Mouse (Mus musculus) midbrain, embryonic 11.5 days (tissue): ENCODE measurements at regions not wholly inside any gene's neighbourhood (a gene's known extent, or its start where the extent isn't known, plus 50 kb on each side); places are given as distances from the start of the nearest gene placed in this dataset.

ENCODE experiments used
- ATAC-seq: fragments of 200-750 bp; cut with Nextera tagmentation; 2 replicates; pipeline ENCODE4 v1.8.0; 2017; ENCODE audit warnings: moderate TSS enrichment, moderate library complexity; ENCODE audit not compliant: low FRiP score
- DNase-seq: peaks from one replicate; pipeline ENCODE4 v3.0.0; 2015; ENCODE audit warnings: low spot score; ENCODE audit errors: missing footprints
- H3K27ac ChIP-seq: fragments of 300-500 bp; sonication (generic); 2 replicates; pipeline ENCODE4 v1.5.1; 2014; ENCODE audit warnings: low read depth, low read length
- H3K27me3 ChIP-seq: fragments of 300-500 bp; sonication (generic); 2 replicates; pipeline ENCODE4 v1.6.1; 2014; ENCODE audit warnings: mild to moderate bottlenecking, low read length, moderate library complexity, mixed read lengths; ENCODE audit not compliant: control insufficient read depth, insufficient read depth
- H3K36me3 ChIP-seq: fragments of 300-500 bp; sonication (generic); 2 replicates; pipeline ENCODE4 v1.6.1; 2014; ENCODE audit warnings: mild to moderate bottlenecking, low read length, moderate library complexity, mixed read lengths; ENCODE audit not compliant: control insufficient read depth, insufficient read depth
- H3K4me1 ChIP-seq: fragments of 300-500 bp; sonication (generic); 2 replicates; pipeline ENCODE4 v1.6.1; 2014; ENCODE audit warnings: low read length; ENCODE audit not compliant: control insufficient read depth, insufficient read depth
- H3K4me2 ChIP-seq: fragments of 300-500 bp; sonication (generic); 2 replicates; pipeline ENCODE4 v1.6.1; 2014; ENCODE audit warnings: mild to moderate bottlenecking, moderate library complexity
- H3K4me3 ChIP-seq: fragments of 300-500 bp; sonication (generic); 2 replicates; pipeline ENCODE4 v1.5.1; 2014; ENCODE audit warnings: low read depth, low read length
- H3K9ac ChIP-seq: fragments of 300-500 bp; sonication (generic); 2 replicates; pipeline ENCODE4 v1.6.1; 2014; ENCODE audit warnings: low read length
- H3K9me3 ChIP-seq: fragments of 300-500 bp; sonication (generic); 2 replicates; pipeline ENCODE4 v1.6.1; 2016; ENCODE audit warnings: low read length; ENCODE audit not compliant: control insufficient read depth
- WGBS: fragments of 180-500 bp; shearing (Covaris S2); extraction: QIAGEN DNeasy Blood & Tissue Kit; methylation state at CpG from one replicate; pipeline ENCODE4 v1.1.7; 2014; 5-methylcytosine and 5-hydroxymethylcytosine counted together

- WGBS, result 21% methylated on average over 10 of the region's 10 CpGs
- ATAC-seq, result peak; percentile 58
- Histone ChIP-seq H3K4me3 (no peak overlapping the region), H3K36me3 (no peaks in the 10 kb centered on the region), H3K4me1 (0 out of 2 replicates have a peak, but pooled peaks cover 2% of the 10 kb centered on the region), H3K27me3 (no peaks in the 10 kb centered on the region), H3K9me3 (no peaks in the 10 kb centered on the region), H3K27ac (no peak overlapping the region), H3K4me2 (no peak overlapping the region), H3K9ac (no peak overlapping the region)
- peak; percentile 99 for DNase-seq
Observed at GRCm38 (mm10) chr1:75652547-75652946, 106.5 kb downstream of the Slc4a3 start.

- no peak overlapping the region for H3K9ac ChIP-seq
- no peak overlapping the region for H3K4me3 ChIP-seq
- 0 out of 2 replicates have a peak, but pooled peaks cover 2% of the 10 kb centered on the region for H3K4me1 ChIP-seq
- no peaks in the 10 kb centered on the region for H3K27me3 ChIP-seq
- no peak overlapping the region for H3K27ac ChIP-seq
- ATAC-seq, result peak; percentile 43
- H3K9me3 ChIP-seq, result no peaks in the 10 kb centered on the region
- no peak overlapping the region for H3K4me2 ChIP-seq
- WGBS, result 57% methylated on average over 3 of the region's 3 CpGs
- no peaks in the 10 kb centered on the region for H3K36me3 ChIP-seq
- DNase-seq, result no peak
Observed at GRCm38 (mm10) chr1:75652987-75653573, 107.0 kb downstream of the Slc4a3 start.

- DNase-seq (peak; percentile 98), ATAC-seq (peak; percentile 77)
- peak overlapping the region; percentile 5; the same call in 1 of the 2 replicates for H3K4me2 ChIP-seq
- WGBS, result 1% methylated on average over 9 of the region's 9 CpGs
- no peak overlapping the region for H3K27ac ChIP-seq
- H3K9ac ChIP-seq, result no peak overlapping the region
- no peaks in the 10 kb centered on the region for H3K27me3 ChIP-seq
- no peak overlapping the region for H3K4me3 ChIP-seq
- H3K9me3 ChIP-seq, result no peaks in the 10 kb centered on the region
- H3K36me3 ChIP-seq, result no peaks in the 10 kb centered on the region
- 0 out of 2 replicates have a peak, but pooled peaks cover 2% of the 10 kb centered on the region for H3K4me1 ChIP-seq
Observed at GRCm38 (mm10) chr1:75653671-75654076, 107.6 kb downstream of the Slc4a3 start.

DNA sequence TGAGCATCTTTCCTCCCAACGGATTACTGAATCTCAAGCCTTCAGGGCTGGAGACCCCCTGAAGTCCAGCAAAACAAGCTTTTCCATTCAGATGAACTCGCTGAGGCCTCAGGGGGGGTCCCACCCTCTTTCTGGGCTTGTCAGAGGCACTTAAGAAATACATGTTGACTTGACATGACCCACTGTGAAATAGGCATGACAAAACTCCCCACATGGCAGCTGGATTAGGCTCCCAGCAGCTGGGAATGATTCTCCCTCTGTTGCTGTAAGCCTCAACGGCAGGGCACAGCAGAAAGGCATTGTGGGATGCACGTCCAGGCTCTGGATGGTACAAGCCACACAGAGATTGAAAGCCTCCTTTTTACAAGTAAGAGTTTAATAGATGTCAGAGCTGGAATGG, 110.5 kb downstream of the Slc4a3 start:
- H3K27me3 ChIP-seq, result no peaks in the 10 kb centered on the region
- peaks cover 3% of the 10 kb centered on the region; the same call in 1 of the 2 replicates for H3K9me3 ChIP-seq
- ATAC-seq (peak; percentile 48; the same call in 1 of the 2 replicates), DNase-seq (peak; percentile 84)
- H3K36me3 ChIP-seq, result no peaks in the 10 kb centered on the region
- no peak overlapping the region for H3K27ac ChIP-seq
- no peak overlapping the region for H3K4me2 ChIP-seq
- WGBS, result 40% methylated on average over 4 of the region's 4 CpGs
- 0 out of 2 replicates have a peak, but pooled peaks cover 2% of the 10 kb centered on the region for H3K4me1 ChIP-seq
- H3K4me3 ChIP-seq, result no peak overlapping the region
- H3K9ac ChIP-seq, result no peak overlapping the region

- 92% methylated on average over 7 of the region's 7 CpGs for WGBS
- no peak for ATAC-seq
Observed at GRCm38 (mm10) chr1:75660336-75661100, 114.5 kb downstream of the Slc4a3 start.

DNA sequence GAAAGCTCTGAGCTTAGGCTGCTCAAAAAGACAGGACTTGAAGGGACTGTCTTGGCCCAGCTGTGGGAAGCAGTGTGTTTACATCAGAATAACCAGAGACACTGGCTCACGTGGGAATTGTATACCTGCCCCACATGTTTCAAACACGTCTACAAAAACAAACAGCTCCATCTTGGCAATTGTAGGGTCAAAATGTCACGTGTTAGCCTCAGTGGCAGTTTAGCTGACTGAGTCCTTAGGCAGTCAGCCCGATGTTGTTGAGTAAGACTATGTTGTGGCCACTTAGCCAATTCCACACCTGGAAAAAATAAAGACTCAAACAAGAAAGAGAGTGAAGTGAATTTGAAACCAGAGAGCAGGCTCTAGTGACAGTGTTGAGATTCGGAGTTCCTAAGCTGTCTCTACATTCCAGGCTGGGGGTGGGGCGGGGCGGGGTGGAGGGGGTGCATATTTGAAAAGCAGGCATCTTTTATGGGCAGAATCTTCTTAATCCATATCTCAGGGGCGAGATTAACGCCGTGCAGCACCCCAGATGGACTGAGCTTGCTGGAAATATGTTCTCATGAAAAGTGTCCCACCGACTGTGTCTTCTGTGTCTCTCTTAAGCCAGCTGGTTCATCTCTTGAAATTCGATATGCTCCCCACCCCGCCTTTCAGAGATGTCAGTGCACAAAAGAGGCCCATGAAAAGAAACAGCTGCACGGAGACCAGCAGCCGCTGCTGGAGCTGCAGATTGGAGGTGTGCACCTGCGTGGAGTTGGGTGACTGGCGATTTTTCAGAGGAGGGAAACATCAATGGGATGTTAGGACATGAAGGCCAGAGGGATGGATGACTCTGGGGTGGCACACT, 116.3 kb downstream of the Slc4a3 start:
- Histone ChIP-seq H3K27me3 (0 out of 2 replicates have a peak, but pooled peaks cover 2% of the 10 kb centered on the region), H3K4me2 (no peak overlapping the region; the same call in 1 of the 2 replicates), H3K4me3 (no peak overlapping the region), H3K9me3 (peaks cover 6% of the 10 kb centered on the region; the same call in 1 of the 2 replicates), H3K36me3 (no peaks in the 10 kb centered on the region), H3K27ac (no peak overlapping the region), H3K4me1 (peaks cover 14% of the 10 kb centered on the region; the same call in 1 of the 2 replicates), H3K9ac (no peak overlapping the region)
- 10% methylated on average over 17 of the region's 17 CpGs for WGBS
- peak; percentile 87 for DNase-seq
- peak; percentile 79 for ATAC-seq

More at GRCm38 (mm10) chr1:75660336-75661100, 114.5 kb downstream of the Slc4a3 start:
- H3K4me1 ChIP-seq, result peaks cover 14% of the 10 kb centered on the region; the same call in 1 of the 2 replicates
- 0 out of 2 replicates have a peak, but pooled peaks cover 2% of the 10 kb centered on the region for H3K27me3 ChIP-seq
- no peak overlapping the region for H3K4me3 ChIP-seq
- H3K27ac ChIP-seq, result no peak overlapping the region
- peak; percentile 69 for DNase-seq
- no peaks in the 10 kb centered on the region for H3K36me3 ChIP-seq
- H3K4me2 ChIP-seq, result no peak overlapping the region
- peaks cover 3% of the 10 kb centered on the region; the same call in 1 of the 2 replicates for H3K9me3 ChIP-seq
- no peak overlapping the region for H3K9ac ChIP-seq

DNA sequence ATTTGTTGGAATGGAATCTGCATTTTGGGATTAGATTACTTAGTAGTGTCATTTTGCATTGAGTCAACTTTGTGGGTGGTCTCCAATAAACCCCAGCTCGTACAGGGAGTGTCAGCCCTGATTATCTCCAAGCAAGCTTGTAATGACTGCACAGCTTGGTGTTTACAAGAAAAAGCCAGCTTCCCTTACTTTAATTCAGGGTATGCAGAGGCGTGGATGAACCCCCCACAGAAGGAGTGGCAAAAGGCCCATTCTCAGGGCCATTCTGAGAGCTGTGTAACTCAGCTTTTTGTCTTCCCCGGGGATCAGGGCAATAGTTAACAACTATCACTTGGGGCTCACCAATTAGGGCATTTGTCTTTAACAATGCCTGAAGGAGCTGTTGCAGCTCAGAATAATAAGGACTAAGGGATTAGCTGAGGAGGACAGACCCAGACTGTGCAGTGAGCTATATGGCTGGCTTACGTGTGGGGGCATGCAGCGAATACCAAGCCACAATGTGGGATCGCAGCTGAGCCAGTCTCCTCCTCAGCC, 121.7 kb downstream of the Slc4a3 start:
- Histone ChIP-seq H3K9me3 (peaks cover 3% of the 10 kb centered on the region; the same call in 1 of the 2 replicates), H3K4me3 (no peak overlapping the region), H3K9ac (no peak overlapping the region), H3K36me3 (no peaks in the 10 kb centered on the region), H3K4me1 (peaks cover 15% of the 10 kb centered on the region), H3K4me2 (no peak overlapping the region), H3K27me3 (peaks cover 6% of the 10 kb centered on the region), H3K27ac (no peak overlapping the region)
- WGBS, result 18% methylated on average over 6 of the region's 6 CpGs
- DNase-seq (peak; percentile 84), ATAC-seq (peak; percentile 79)

DNA sequence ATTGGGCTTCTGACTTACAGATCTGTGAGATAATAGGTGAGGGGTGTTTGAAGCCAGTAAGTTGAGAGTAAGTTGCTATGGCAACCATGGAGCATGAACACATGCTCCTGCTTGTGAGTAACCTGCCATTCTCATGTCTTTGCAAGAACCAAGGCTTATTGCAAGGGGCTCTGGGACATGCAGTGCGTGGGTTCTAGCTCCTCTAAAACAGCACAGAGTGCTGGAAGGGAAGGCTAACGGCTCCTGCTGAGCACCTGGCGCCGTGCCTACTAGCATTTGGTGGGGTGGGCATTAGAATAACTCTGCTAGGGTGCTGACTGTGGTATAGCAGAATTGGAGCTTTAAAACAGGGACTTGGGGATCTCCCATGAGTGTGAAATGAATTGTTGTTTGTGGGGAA, 130.2 kb downstream of the Slc4a3 start:
- no peaks in the 10 kb centered on the region for H3K36me3 ChIP-seq
- H3K4me1 ChIP-seq, result peaks cover 12% of the 10 kb centered on the region
- no peak overlapping the region for H3K27ac ChIP-seq
- no peaks in the 10 kb centered on the region; the same call in 1 of the 2 replicates for H3K27me3 ChIP-seq
- no peak overlapping the region for H3K4me2 ChIP-seq
- ATAC-seq (no peak), DNase-seq (peak; percentile 80)
- H3K9ac ChIP-seq, result no peak overlapping the region
- 87% methylated on average over 4 of the region's 4 CpGs for WGBS
- H3K9me3 ChIP-seq, result no peaks in the 10 kb centered on the region; the same call in 1 of the 2 replicates
- no peak overlapping the region for H3K4me3 ChIP-seq
